Mouse (Mus musculus): ENCODE results near the gene Nln.
A peak's percentile ranks its signal among the peaks of the same experiment; 100 is the strongest.

Nln gene

DNA sequence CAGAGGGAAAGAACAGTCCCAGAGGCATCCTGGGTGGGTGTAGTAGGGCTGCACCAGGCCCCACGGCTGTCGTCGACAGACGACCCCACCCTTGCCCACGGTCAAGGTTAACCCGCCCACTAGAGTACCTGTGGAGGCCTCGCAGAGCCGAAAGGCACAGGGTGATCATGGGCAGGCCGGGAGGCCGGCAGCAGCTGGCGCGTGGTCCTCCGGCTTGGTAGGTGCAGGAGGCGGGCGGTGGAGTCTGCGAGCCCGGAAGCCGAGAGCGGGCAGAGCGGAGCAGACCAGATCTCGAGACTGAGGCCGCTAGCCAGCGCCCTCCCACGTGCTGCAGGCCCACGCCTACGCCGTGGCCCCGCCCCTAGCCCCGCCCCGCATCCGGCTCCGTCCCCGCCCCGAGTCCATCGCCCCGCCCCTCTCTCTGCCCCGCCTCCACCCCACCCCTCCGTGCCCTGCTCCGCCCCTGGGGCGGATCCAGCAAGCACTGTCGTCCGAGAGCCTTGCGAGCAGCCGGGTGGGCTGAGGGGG is at the start of gene Nln, which contains the start of gene Sgtb:
TSS of gene Nln (minus strand) at position 327 of the 528 bp plus-strand sequence.
TSS of gene Sgtb (plus strand) at position 454 of the 528 bp plus-strand sequence.
- peak; percentile 92 for DNase-seq (ENCODE audit: low spot score)

- no peak for DNase-seq (ENCODE audit: low spot score)
Measured at GRCm38 (mm10) chr13:104155686-104156085, 46.3 kb upstream of the Nln start.

GRCm38 (mm10) chr13:104155106-104155505 is 45.7 kb upstream of the Nln start:
- DNase-seq (ENCODE audit: low spot score): no peak

- no peak for DNase-seq (ENCODE audit: low spot score)
Measured at GRCm38 (mm10) chr13:104154180-104154579, 44.8 kb upstream of the Nln start.

DNA sequence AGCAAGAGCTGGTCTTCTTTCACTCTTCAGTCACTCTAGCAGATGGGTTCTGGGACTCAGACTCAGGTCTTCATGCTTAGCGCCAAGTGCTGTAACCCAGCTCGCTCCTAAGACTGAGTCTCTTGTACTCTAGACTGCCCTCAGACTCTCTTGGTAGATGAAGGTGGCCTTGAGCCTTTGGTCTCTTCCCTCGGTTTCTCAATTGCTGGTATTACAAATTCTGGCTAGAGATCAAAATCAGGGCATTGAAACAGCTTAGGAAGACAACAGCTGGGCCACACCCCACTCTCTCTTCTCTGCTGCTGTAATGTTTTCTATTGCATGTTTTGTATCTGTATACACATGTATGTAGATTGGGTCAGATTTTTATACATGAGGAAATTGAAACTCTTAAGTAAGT is 36.2 kb upstream of the Nln start:
- DNase-seq (ENCODE audit: low spot score): no peak

DNA sequence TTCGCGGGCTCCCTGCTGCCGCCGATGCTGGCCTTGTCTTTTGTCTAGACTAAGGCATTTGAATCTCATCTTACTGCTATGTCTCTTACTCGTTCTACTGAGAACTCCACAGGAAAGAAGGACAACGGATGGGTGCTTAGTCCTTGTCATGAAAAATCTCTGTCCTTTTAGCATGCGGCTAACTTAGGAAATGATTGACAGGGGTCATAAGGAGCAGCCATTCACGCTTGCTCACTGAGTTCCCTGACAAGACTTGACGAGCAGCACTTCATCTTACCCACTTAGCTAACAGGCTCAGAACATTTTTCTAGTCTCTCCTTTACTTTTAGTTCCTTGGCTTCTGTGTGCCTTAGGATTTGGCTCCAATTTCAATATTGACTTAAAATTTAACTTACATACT is 35.5 kb upstream of the Nln start:
- peak; percentile 47 for DNase-seq (ENCODE audit: low spot score)

DNA sequence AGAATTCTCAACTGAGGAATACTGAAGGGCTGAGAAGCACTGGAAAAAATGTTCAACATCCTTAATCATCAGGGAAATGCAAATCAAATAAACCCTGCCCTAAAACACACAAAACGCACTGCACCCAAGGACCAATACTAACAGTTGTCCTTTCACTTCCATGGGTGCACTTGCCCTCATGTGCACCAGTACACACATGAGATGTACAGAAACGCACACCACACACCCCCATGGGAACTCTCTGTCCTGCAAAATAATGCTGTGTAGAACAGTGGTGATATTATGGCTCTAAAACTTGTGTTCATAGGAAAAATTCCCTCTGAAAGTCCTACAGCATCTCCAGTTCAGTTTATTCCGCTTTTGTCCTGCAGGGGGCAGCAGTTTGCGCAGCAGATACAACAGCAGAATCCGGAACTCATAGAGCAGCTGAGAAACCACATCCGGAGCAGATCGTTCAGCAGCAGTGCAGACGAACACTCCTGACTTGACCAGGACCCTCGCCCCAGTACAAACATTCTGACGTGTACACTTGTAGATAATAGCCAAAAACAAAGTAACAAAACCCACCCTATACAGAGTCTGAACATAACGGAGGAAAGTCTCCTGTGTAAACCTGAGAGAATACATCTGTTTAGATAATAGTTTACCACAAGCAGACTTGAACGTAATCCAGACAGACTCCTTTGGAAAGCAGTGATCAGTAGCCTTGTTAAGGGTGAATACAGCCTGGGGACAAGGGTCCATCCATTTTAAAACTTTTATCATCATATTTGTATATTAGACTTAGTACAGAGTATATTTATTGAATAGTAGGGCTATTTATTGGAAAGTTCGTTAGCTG is 30.2 kb upstream of the Nln start:
- DNase-seq (ENCODE audit: low spot score): peak; percentile 51

- no peak for DNase-seq (ENCODE audit: low spot score)
Measured at GRCm38 (mm10) chr13:104134510-104135085, 25.2 kb upstream of the Nln start.

DNA sequence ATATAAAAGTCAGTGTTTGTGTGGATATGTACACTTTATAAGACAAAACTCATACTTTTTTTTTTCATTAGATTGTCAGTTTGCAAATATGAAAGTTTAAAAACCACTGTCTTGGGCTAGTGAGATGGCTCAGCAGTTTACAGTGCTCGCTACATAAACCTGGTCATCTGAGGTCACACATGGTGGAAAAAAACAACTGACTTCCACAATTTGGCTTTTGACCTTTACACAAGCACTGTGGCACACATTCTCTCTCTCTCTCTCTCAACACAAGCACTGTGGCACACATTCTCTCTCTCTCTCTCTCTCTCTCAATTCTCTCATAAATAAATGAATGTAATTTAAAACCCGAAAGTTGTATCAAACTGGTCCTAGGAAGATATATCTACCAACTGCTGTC is 23.1 kb upstream of the Nln start:
- peak; percentile 28 for DNase-seq (ENCODE audit: low spot score)

DNA sequence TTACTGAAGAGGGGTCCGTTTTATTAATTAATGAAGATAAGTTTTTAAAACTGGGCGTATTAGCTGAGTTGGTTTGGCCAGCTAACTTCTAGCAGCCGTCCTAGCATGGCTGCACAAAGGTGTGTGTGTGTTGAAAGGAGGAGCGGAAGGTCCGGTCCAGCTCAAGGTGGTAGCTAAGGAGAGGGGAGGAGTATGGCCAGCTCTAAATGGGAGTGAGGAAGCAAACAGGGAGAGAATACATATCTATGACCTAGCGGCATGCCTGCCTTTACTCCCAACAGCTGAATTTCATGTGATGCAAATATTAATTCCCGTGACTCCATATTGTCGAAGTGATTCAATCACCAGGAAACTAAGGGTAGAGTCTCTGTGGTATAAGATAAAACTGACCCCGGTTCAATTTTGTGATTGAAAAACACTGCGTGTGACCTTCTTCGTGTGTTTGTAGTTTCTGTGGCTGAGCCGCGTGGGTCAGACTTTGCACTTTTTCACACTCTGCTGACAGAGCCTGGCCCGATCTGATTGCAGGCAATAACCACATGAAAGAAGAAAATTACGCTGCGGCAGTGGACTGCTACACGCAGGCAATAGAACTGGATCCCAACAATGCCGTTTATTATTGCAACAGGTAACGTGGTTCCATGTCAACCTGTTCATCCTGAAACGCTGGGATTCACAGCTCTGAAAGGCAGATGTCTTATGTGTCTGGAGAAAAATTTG is 14.4 kb upstream of the Nln start:
- DNase-seq (ENCODE audit: low spot score): no peak

DNA sequence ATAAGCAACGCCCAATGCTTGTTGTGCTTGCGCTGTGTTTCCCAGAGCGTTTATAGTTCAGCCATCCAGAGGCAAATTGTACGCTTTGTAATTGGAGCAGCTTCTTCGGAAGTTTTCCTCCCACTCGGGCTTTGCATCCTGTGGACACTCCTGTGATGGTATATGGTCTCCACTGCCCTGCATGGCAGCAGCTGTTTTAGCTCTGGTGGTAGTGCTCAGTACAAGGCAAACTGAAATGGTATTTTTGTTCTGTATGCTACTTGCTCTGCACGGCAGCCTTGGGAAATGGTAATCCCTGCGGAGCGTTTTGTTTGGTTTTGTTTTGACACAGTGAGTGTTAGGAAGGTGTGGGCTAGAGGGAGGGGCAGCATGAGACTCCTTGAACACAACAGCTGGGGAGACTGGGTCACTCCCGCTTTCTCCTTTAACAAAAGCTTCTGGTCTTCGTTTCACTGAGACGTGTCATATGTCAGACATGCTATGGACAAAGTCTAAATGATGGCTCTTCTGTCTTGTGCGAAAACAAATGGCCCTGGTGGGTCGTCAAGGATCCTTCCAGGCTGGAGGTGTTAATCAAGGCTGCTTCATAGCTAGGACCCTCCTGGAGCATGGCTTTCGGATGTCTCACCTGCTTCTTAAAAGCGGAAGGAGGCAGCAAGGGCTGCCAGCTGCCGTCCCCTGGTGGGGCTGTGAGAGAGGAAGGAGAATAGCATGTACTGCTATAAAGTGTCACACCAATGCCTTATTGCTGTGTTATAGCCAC is 12.8 kb upstream of the Nln start:
- DNase-seq (ENCODE audit: low spot score): no peak

DNA sequence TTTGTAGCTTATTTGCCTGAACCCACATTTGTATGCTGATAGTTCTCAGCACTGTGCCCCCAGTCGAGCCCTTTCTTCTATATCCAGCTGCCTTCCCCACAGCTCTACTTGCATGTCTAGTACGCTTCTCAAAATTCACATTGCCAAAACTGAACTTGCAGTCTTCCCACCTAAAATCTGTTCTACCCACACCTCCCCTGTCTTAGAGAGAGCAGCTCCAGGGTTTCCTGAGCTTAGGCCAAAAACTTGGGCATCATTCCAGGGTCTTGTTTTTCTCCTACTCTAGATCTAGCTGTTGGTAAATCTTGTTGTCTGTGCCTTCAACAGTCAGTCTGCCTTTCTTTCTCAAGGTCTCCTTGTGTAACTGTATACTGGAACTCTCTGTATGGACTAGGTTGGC is 5.4 kb upstream of the Nln start:
- no peak for DNase-seq (ENCODE audit: low spot score)

DNA sequence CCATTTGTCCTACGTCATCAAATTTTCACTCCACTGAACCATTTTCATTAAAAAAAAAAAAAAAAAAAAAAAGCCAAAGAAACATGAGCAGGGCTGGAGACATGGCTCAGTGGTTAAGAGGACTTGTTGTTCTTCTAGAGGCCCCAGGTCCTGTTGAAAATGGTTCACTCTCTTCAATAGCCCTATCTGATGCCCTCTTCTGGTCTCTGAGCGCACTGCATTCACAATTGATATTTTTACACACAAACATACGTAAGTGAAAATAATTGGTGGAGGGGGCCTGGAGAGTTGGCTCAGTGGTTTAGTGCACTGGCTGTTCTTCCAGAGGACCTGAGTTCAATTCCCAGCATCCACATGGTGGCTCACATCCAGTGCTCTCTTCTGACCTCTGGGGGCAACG is 4.4 kb upstream of the Nln start:
- DNase-seq (ENCODE audit: low spot score): no peak

DNA sequence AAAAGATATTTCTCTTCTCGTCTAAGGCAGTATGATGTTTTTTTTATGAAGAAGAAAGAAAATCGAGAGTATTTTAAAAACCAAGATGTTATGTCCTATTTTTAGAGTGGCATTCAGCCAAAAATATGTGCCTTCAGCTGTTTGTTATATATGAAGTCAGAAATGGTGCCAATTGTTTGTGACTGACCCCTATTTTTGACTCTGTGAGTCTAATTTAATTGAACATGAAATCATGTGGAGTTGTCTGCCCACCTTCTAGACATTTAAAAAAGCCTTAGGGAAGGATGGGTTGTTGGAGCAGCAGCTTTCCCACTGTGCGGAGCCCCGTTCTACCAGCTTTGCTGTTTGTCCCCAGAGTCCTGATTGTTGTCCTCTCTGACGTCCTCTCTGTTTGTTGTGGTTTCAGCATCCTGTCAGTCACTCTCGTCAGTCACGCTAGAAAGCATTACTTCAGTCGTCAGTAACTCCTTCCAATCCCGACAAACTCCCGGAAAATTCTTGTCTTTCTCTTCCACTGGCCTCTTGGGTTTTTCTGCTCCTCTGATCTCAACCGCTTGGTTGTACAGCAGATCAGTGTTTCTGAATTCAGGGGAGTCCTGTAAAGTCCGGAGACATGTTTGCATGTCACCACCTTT is 3.0 kb upstream of the Nln start:
- no peak for DNase-seq (ENCODE audit: low spot score)

DNA sequence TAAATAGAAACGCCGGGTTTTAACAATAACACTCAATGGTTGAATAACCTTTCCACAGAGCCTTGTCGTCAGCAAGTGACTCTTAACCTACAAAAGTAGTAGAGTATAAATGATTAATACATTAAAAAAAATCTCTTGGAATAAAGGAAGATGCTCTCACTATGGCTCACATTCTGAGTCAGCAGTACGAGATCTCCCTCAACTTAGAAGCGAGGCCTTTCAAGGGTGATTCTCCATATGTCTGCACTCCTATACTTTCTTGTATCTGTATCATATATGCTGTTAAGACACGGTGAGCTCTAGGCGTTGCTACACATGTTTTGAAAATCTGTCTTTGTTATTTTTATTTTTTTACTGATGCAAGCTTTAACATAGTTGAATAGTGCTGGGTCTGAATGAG is 1.1 kb upstream of the Nln start:
- DNase-seq (ENCODE audit: low spot score): no peak

GRCm38 (mm10) chr13:104109816-104110521 is 555 bp upstream of the Nln start:
- DNase-seq (ENCODE audit: low spot score): peak; percentile 65

DNA sequence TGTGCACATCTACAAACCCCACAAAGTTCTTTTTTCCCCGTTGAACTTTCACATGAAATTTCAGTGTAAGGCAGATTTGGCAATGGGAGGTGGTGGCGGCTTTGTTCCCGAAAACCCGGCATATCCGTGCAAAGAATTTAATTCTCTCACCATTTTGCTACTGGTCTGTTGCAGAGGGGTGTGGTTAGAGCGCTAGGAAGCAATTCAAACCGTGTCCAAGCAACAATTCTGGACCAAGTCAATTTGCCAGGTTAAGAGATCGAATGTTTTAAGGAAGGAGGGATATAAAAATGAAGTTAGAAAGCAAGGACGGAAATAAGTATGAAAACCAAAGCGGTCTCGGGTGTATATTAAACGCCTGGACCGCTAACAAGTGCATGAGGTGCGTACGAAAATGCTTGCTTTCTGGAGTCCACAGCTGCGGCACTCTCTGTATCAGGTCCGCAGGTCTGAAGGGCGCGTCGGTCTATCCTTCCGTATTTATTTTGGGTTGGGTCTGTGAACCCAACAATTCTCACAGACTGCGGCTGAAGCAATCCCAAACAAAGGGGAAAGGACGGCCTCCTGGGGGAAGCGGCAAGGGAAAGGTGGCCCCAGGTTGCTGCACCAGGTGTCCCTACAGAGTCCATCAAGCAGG is 645 bp downstream of the Nln start:
- DNase-seq (ENCODE audit: low spot score): peak; percentile 8

DNA sequence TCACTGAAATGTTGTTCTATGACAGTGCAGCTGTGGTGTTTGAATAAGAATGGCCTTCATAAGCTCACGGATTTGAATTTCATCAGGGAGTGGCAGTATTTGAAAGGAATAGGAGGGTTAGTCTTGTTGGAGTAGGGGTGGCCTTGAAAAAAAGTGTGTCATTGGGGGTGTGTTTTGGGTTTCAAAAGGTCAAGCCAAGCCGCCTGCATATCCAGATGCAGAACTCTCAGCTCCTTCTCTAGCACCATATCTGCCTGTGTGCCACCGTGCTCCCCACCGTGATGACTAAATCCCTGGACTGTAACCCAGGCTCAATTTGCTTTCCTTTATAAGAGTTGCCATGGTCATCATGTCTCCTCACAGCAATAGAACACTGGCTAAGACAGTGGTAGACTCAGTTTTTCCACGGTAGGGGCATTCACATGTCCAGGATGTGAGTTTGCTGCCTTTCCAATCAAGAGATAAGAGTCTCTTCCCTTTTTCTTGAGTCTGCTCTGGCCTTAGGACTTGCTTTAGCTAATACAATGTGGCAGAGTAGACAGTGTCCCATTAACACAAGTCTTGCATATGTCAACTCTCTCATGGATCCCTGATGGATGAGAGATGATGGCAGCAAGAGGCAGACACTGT is 7.7 kb downstream of the Nln start:
- DNase-seq (ENCODE audit: low spot score): no peak

GRCm38 (mm10) chr13:104100416-104100815 is 9.0 kb downstream of the Nln start:
- DNase-seq (ENCODE audit: low spot score): no peak

DNA sequence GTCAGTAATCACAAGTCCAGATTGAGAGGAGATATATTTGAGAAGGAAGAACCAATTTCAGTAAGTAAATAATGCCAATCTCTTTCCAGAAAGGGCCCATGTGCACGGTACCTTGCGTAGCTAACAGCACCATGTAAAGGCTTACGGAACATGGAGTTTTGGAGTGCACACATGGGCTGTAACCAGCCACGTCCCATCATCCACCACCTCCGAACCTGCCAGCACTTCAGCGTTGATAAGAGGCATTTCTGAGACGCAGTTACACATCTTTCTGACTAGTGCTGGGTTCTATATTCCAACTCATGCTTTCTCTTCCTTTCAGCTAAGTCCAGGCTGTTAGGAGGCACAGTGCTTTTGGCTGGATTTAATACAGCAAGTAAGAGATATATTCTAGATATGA is 12.2 kb downstream of the Nln start:
- no peak for DNase-seq (ENCODE audit: low spot score)

Measured in yolk sac, embryonic 10.5 days (tissue).